Mouse (Mus musculus) CH12.LX (cell line): ENCODE data around the gene Mrm3. TPM values are rescaled to one million over a fixed set of nuclear protein-coding genes. Genes with fewer than 3 reads are reported as not detected.

Source experiments
- DNase-seq: peaks from one replicate; pipeline ENCODE4 v3.0.0-alpha.2; 2013; ENCODE audit errors: extremely low read depth
- H3K27ac ChIP-seq: 2 replicates; pipeline ENCODE4 v1.5.1; 2012; ENCODE audit warnings: low read depth, mild to moderate bottlenecking, control low read depth, moderate library complexity; ENCODE audit not compliant: insufficient read depth
- H3K27me3 ChIP-seq: replicated peaks from 2 replicates; pipeline ENCODE3; 2012; ENCODE audit warnings: inconsistent platforms
- H3K36me3 ChIP-seq, 2 experiments: replicated peaks in 1 of 2; 2 replicates each; pipeline versions ENCODE3 to v1.6.1; 2012; ENCODE audit warnings: inconsistent platforms in 1 of 2, low read length in 1 of 2, mild to moderate bottlenecking in 1 of 2, mixed read lengths in 1 of 2, moderate library complexity in 1 of 2; ENCODE audit not compliant: control insufficient read depth in 1 of 2, insufficient read depth in 1 of 2
- H3K4me1 ChIP-seq, 2 experiments: 2 replicates each; pipeline ENCODE4 v1.6.1; 2012; ENCODE audit warnings: inconsistent platforms in 1 of 2, moderate library complexity in 1 of 2; ENCODE audit not compliant: insufficient read depth in 2 of 2, control insufficient read depth in 1 of 2
- H3K4me2 ChIP-seq: 2 replicates; pipeline ENCODE4 v1.6.1; 2012; ENCODE audit warnings: low read depth, mild to moderate bottlenecking, control low read depth; ENCODE audit not compliant: poor library complexity, insufficient read depth, severe bottlenecking
- H3K4me3 ChIP-seq, 3 experiments: fragments of 150-350 bp in 1 of 3; sonication (generic) in 1 of 3; replicated peaks in 1 of 3; 2 replicates each; pipeline versions ENCODE3 to v1.5.1; 2011 to 2012; ENCODE audit warnings: low read depth in 2 of 3, low read length in 2 of 3, mild to moderate bottlenecking in 2 of 3, moderate library complexity in 2 of 3, control low read depth in 1 of 3, improper control_type of control experiment in 1 of 3, inconsistent platforms in 1 of 3, mixed read lengths in 1 of 3; ENCODE audit not compliant: poor library complexity in 1 of 3
- H3K79me2 ChIP-seq: replicated peaks from 2 replicates; pipeline ENCODE4 v1.6.1; 2012; ENCODE audit warnings: mild to moderate bottlenecking, moderate library complexity; ENCODE audit not compliant: control insufficient read depth, poor library complexity, insufficient read depth, severe bottlenecking; ENCODE audit errors: extremely low read depth
- H3K9ac ChIP-seq: 2 replicates; pipeline ENCODE4 v1.6.1; 2012; ENCODE audit warnings: low read depth, mild to moderate bottlenecking, control low read depth, moderate library complexity; ENCODE audit not compliant: insufficient read depth
- H3K9me3 ChIP-seq: replicated peaks from 2 replicates; pipeline ENCODE3; 2012; ENCODE audit warnings: low read length, inconsistent platforms, mixed read lengths
- BHLHE40 ChIP-seq: IDR thresholded peaks from 2 replicates; pipeline ENCODE4 v1.6.1; 2011; ENCODE audit warnings: mild to moderate bottlenecking, low read depth, low read length, improper control_type of control experiment
- CHD1 ChIP-seq: IDR thresholded peaks from 2 replicates; pipeline ENCODE4 v1.6.1; 2012; ENCODE audit warnings: low read depth, low read length, improper control_type of control experiment, inconsistent platforms
- E2F4 ChIP-seq: IDR thresholded peaks from 2 replicates; pipeline ENCODE4 v1.6.1; 2011; ENCODE audit warnings: low read depth, low read length, improper control_type of control experiment; ENCODE audit not compliant: insufficient replicate concordance
- ELF1 ChIP-seq: IDR thresholded peaks from 2 replicates; pipeline ENCODE4 v1.6.1; 2014; ENCODE audit warnings: low read depth, mild to moderate bottlenecking, inconsistent platforms, low read length, improper control_type of control experiment
- ETS1 ChIP-seq: conservative IDR thresholded peaks from 2 replicates; pipeline ENCODE4 v1.6.1; 2012; ENCODE audit warnings: low read depth, mild to moderate bottlenecking, inconsistent platforms, low read length, improper control_type of control experiment, moderate library complexity
- GABPA ChIP-seq: IDR thresholded peaks from 2 replicates; pipeline ENCODE4 v1.6.1; 2012; ENCODE audit warnings: low read depth, low read length, improper control_type of control experiment, inconsistent platforms; ENCODE audit not compliant: insufficient replicate concordance
- IRF4 ChIP-seq: IDR thresholded peaks from 2 replicates; pipeline ENCODE4 v1.6.1; 2014; ENCODE audit warnings: low read depth, mild to moderate bottlenecking, inconsistent platforms, low read length, improper control_type of control experiment
- JUN ChIP-seq: IDR thresholded peaks from 2 replicates; pipeline ENCODE4 v1.6.1; 2011; ENCODE audit warnings: low read depth, mild to moderate bottlenecking, low read length, improper control_type of control experiment, moderate library complexity; ENCODE audit not compliant: insufficient read depth
- MAFK ChIP-seq: IDR thresholded peaks from 2 replicates; pipeline ENCODE4 v1.6.1; 2011; ENCODE audit warnings: low read length, improper control_type of control experiment; ENCODE audit not compliant: insufficient replicate concordance
- MAX ChIP-seq: IDR thresholded peaks from 2 replicates; pipeline ENCODE4 v1.6.1; 2011; ENCODE audit warnings: low read length, improper control_type of control experiment
- MAZ ChIP-seq: IDR thresholded peaks from 2 replicates; pipeline ENCODE4 v1.6.1; 2012; ENCODE audit warnings: low read depth, mild to moderate bottlenecking, inconsistent platforms, low read length, improper control_type of control experiment, moderate library complexity
- MEF2A ChIP-seq: IDR thresholded peaks from 2 replicates; pipeline ENCODE4 v1.6.1; 2014; ENCODE audit warnings: low read depth, mild to moderate bottlenecking, inconsistent platforms, low read length, improper control_type of control experiment, borderline replicate concordance
- MXI1 ChIP-seq: IDR thresholded peaks from 2 replicates; pipeline ENCODE4 v1.6.1; 2011; ENCODE audit warnings: mild to moderate bottlenecking, low read depth, low read length, improper control_type of control experiment
- MYC ChIP-seq: IDR thresholded peaks from 2 replicates; pipeline ENCODE4 v1.6.1; 2011; ENCODE audit warnings: low read depth, mild to moderate bottlenecking, improper control_type of control experiment, low read length
- NELFE ChIP-seq: IDR thresholded peaks from 2 replicates; pipeline ENCODE4 v1.6.1; 2011; ENCODE audit warnings: low read depth, low read length, improper control_type of control experiment
- NRF1 ChIP-seq: IDR thresholded peaks from 2 replicates; pipeline ENCODE4 v1.6.1; 2014; ENCODE audit warnings: low read depth, mild to moderate bottlenecking, inconsistent platforms, low read length, improper control_type of control experiment, moderate library complexity
- PAX5 ChIP-seq: IDR thresholded peaks from 2 replicates; pipeline ENCODE4 v1.6.1; 2012; ENCODE audit warnings: low read length, inconsistent platforms, mixed read lengths
- RAD21 ChIP-seq: IDR thresholded peaks from 2 replicates; pipeline ENCODE4 v1.6.1; 2011; ENCODE audit warnings: low read depth, mild to moderate bottlenecking, low read length, improper control_type of control experiment, moderate library complexity
- RCOR1 ChIP-seq: conservative IDR thresholded peaks from 2 replicates; pipeline ENCODE4 v1.6.1; 2012; ENCODE audit warnings: low read depth, mild to moderate bottlenecking, inconsistent platforms, low read length, improper control_type of control experiment
- SIN3A ChIP-seq: IDR thresholded peaks from 2 replicates; pipeline ENCODE4 v1.6.1; 2012; ENCODE audit warnings: low read length, improper control_type of control experiment, inconsistent platforms
- SMC3 ChIP-seq: IDR thresholded peaks from 2 replicates; pipeline ENCODE4 v1.6.1; 2011; ENCODE audit warnings: low read depth, low read length, improper control_type of control experiment
- TBP ChIP-seq: conservative IDR thresholded peaks from 2 replicates; pipeline ENCODE4 v1.6.1; 2011; ENCODE audit warnings: low read depth, low read length, improper control_type of control experiment
- TCF12 ChIP-seq: IDR thresholded peaks from 2 replicates; pipeline ENCODE4 v1.6.1; 2014; ENCODE audit warnings: low read depth, mild to moderate bottlenecking, inconsistent platforms, low read length, improper control_type of control experiment
- UBTF ChIP-seq: IDR thresholded peaks from 2 replicates; pipeline ENCODE4 v1.6.1; 2012; ENCODE audit warnings: low read depth, mild to moderate bottlenecking, inconsistent platforms, low read length, improper control_type of control experiment, moderate library complexity
- USF1 ChIP-seq: IDR thresholded peaks from 2 replicates; pipeline ENCODE4 v1.6.1; 2014; ENCODE audit warnings: low read depth, mild to moderate bottlenecking, inconsistent platforms, low read length, improper control_type of control experiment
- ZC3H11A ChIP-seq: IDR thresholded peaks from 2 replicates; pipeline ENCODE4 v1.6.1; 2012; ENCODE audit warnings: low read depth, mild to moderate bottlenecking, inconsistent platforms, low read length, improper control_type of control experiment
- ZKSCAN1 ChIP-seq: IDR thresholded peaks from 2 replicates; pipeline ENCODE4 v1.6.1; 2012; ENCODE audit warnings: low read depth, inconsistent platforms, low read length, improper control_type of control experiment, borderline replicate concordance
- ZMIZ1 ChIP-seq: IDR thresholded peaks from 2 replicates; pipeline ENCODE4 v1.6.1; 2012; ENCODE audit warnings: low read depth, mild to moderate bottlenecking, inconsistent platforms, low read length, improper control_type of control experiment
- ZNF384 ChIP-seq: IDR thresholded peaks from 2 replicates; pipeline ENCODE4 v1.6.1; 2012; ENCODE audit warnings: low read depth, low read length, improper control_type of control experiment, inconsistent platforms
- dilution Hi-C: fragments of 300-500 bp; cut with MboI; formaldehyde crosslinking; loops from 2 replicates; pipeline ENCODE4 v1.14.3; 2020; ENCODE audit warnings: low sequenced_read_pairs; ENCODE audit not compliant: extremely low pct_unique_long_range_greater_than_20kb, extremely low pct_ligation_motif_present
- in situ Hi-C: fragments of 300-500 bp; cut with MboI; formaldehyde crosslinking; loops from 3 replicates; pipeline ENCODE4 v1.14.3; 2019; ENCODE audit warnings: low sequenced_read_pairs, low pct_ligation_motif_present, low pct_unique_long_range_greater_than_20kb, mixed read lengths
- polyA plus RNA-seq: library from polyadenylated mRNA; unstranded; fragments of >175 nt; gene quantifications from 2 replicates; pipeline ENCODE4 v1.2.1, GENCODE M21; 2012; ENCODE audit warnings: low read depth; ENCODE audit not compliant: insufficient read length
- total RNA-seq, 2 experiments: library from RNA; depleted of rRNA; stranded (reverse); fragments of 300-350 nt in 1 of 2; fragments of >200 nt in 1 of 2; gene quantifications; 2 replicates each; pipeline ENCODE4 v1.2.3; 2012 to 2014

Mrm3 gene
- total and polyA plus RNA-seq, 3 experiments, result 35.1 to 41.6 (median 40.2) TPM

DNA sequence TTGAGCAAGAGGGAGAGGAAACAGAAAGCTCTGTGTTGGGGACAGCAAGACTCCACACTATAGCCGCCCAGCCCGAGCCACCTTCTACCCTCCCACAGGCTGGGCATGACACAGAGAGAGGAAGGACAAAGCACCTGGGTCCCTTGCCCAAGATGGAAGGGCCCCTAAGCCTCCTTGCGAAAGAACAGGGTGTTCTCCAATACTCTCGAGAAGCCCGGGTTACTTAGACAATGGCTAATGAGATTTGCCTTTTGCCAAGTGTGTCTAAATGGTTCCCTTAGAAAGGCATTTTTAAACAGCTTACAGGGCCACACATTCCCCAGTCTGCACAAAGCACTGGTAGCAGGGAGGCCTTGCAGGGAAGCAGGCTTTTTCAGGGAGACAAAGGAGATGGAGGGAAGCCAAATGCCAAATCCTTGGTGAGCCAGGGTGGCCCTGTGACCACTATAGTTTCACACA, 24.5 kb downstream of the Mrm3 start:
- Histone ChIP-seq H3K4me1 (peaks cover 8 to 9% of the 10 kb centered on the region in 2 experiments), H3K4me3 (no peak overlapping the region), H3K9me3 (no peaks in the 10 kb centered on the region), H3K79me2 (no peaks in the 10 kb centered on the region), H3K9ac (no peak overlapping the region), H3K4me2 (no peak overlapping the region), H3K27ac (no peak overlapping the region), H3K36me3 (peaks cover 0 to 16% of the 10 kb centered on the region in 2 experiments), H3K27me3 (no peaks in the 10 kb centered on the region)
- TF ChIP-seq ZMIZ1 (no peak), ETS1 (no peak), RCOR1 (no peak), ZNF384 (no peak), SIN3A (no peak), MXI1 (no peak), IRF4 (no peak), NELFE (no peak), SMC3 (no peak), MAX (no peak), MAZ (no peak), BHLHE40 (no peak), GABPA (no peak), TCF12 (no peak), MYC (no peak), NRF1 (no peak), MAFK (no peak), RAD21 (no peak)
- in situ Hi-C loops, result no loop called here
- dilution Hi-C loops, result no loop called here
- no peak for DNase-seq

DNA sequence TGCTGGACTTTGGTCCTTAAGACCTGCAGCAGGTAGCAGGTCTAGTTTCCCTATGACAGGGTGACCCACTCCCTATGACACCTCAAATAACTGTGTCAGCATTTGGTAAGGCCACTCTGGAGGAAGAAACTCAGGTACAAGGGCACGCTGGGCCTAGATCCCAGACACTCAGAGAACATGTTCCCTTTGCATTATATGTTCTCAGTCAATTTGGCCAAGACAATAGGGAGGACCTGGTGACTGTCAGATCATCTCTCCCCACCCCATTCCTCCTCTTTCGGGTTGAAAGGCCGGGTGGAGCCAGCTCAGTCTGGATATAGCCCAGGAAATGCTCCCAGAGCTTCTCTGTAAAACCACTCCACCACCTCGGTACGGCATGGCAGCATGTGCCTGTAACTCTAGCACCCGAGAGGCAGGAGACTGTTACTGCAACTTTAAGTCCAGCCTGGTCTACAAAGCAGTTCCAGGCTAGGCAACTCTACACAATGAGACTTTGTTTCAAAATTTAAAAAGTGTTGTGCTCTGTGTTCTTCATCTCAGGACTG, 25.1 kb downstream of the Mrm3 start:
- no peaks in the 10 kb centered on the region for H3K79me2 ChIP-seq
- H3K36me3 ChIP-seq, result peaks cover 0 to 16% of the 10 kb centered on the region in 2 experiments
- DNase-seq, result no peak
- dilution Hi-C loops (no loop called here), in situ Hi-C loops (no loop called here)
- TF ChIP-seq ZC3H11A (no peak), ZKSCAN1 (no peak), NRF1 (no peak), USF1 (no peak), JUN (no peak), UBTF (no peak), PAX5 (no peak), TBP (no peak), CHD1 (no peak), ELF1 (no peak), MAFK (no peak), E2F4 (no peak), ZNF384 (no peak), MEF2A (no peak)
- H3K4me2 ChIP-seq, result no peak overlapping the region
- H3K27me3 ChIP-seq, result no peaks in the 10 kb centered on the region
- no peak overlapping the region for H3K27ac ChIP-seq
- no peak overlapping the region for H3K9ac ChIP-seq
- no peaks in the 10 kb centered on the region for H3K9me3 ChIP-seq
- no peak overlapping the region for H3K4me3 ChIP-seq
- peaks cover 8 to 9% of the 10 kb centered on the region in 2 experiments for H3K4me1 ChIP-seq
